Mouse (Mus musculus) CH12.LX (cell line): ENCODE data around the gene 2810408A11Rik. TPM values are rescaled to one million over a fixed set of nuclear protein-coding genes. Genes with fewer than 3 reads are reported as not detected.
A peak's percentile ranks its signal among the peaks of the same experiment; 100 is the strongest.

Experiments used
- DNase-seq: peaks from one replicate; pipeline ENCODE4 v3.0.0-alpha.2; 2013; ENCODE audit errors: extremely low read depth
- H3K27ac ChIP-seq: 2 replicates; pipeline ENCODE4 v1.5.1; 2012; ENCODE audit warnings: low read depth, mild to moderate bottlenecking, control low read depth, moderate library complexity; ENCODE audit not compliant: insufficient read depth
- H3K27me3 ChIP-seq: replicated peaks from 2 replicates; pipeline ENCODE3; 2012; ENCODE audit warnings: inconsistent platforms
- H3K36me3 ChIP-seq, 2 experiments: replicated peaks in 1 of 2; 2 replicates each; pipeline versions ENCODE3 to v1.6.1; 2012; ENCODE audit warnings: inconsistent platforms in 1 of 2, low read length in 1 of 2, mild to moderate bottlenecking in 1 of 2, mixed read lengths in 1 of 2, moderate library complexity in 1 of 2; ENCODE audit not compliant: control insufficient read depth in 1 of 2, insufficient read depth in 1 of 2
- H3K4me1 ChIP-seq, 2 experiments: 2 replicates each; pipeline ENCODE4 v1.6.1; 2012; ENCODE audit warnings: inconsistent platforms in 1 of 2, moderate library complexity in 1 of 2; ENCODE audit not compliant: insufficient read depth in 2 of 2, control insufficient read depth in 1 of 2
- H3K4me2 ChIP-seq: 2 replicates; pipeline ENCODE4 v1.6.1; 2012; ENCODE audit warnings: low read depth, mild to moderate bottlenecking, control low read depth; ENCODE audit not compliant: poor library complexity, insufficient read depth, severe bottlenecking
- H3K4me3 ChIP-seq, 3 experiments: fragments of 150-350 bp in 1 of 3; sonication (generic) in 1 of 3; replicated peaks in 1 of 3; 2 replicates each; pipeline versions ENCODE3 to v1.5.1; 2011 to 2012; ENCODE audit warnings: low read depth in 2 of 3, low read length in 2 of 3, mild to moderate bottlenecking in 2 of 3, moderate library complexity in 2 of 3, control low read depth in 1 of 3, improper control_type of control experiment in 1 of 3, inconsistent platforms in 1 of 3, mixed read lengths in 1 of 3; ENCODE audit not compliant: poor library complexity in 1 of 3
- H3K79me2 ChIP-seq: replicated peaks from 2 replicates; pipeline ENCODE4 v1.6.1; 2012; ENCODE audit warnings: mild to moderate bottlenecking, moderate library complexity; ENCODE audit not compliant: control insufficient read depth, poor library complexity, insufficient read depth, severe bottlenecking; ENCODE audit errors: extremely low read depth
- H3K9ac ChIP-seq: 2 replicates; pipeline ENCODE4 v1.6.1; 2012; ENCODE audit warnings: low read depth, mild to moderate bottlenecking, control low read depth, moderate library complexity; ENCODE audit not compliant: insufficient read depth
- H3K9me3 ChIP-seq: replicated peaks from 2 replicates; pipeline ENCODE3; 2012; ENCODE audit warnings: low read length, inconsistent platforms, mixed read lengths
- BHLHE40 ChIP-seq: IDR thresholded peaks from 2 replicates; pipeline ENCODE4 v1.6.1; 2011; ENCODE audit warnings: mild to moderate bottlenecking, low read depth, low read length, improper control_type of control experiment
- CHD1 ChIP-seq: IDR thresholded peaks from 2 replicates; pipeline ENCODE4 v1.6.1; 2012; ENCODE audit warnings: low read depth, low read length, improper control_type of control experiment, inconsistent platforms
- CTCF ChIP-seq, 2 experiments: IDR thresholded peaks in 1 of 2; conservative IDR thresholded peaks in 1 of 2; 2 replicates each; pipeline ENCODE4 v1.5.1; 2011 to 2012; ENCODE audit warnings: low read depth in 2 of 2, low read length in 2 of 2, improper control_type of control experiment in 1 of 2, inconsistent platforms in 1 of 2, mild to moderate bottlenecking in 1 of 2, moderate library complexity in 1 of 2
- E2F4 ChIP-seq: IDR thresholded peaks from 2 replicates; pipeline ENCODE4 v1.6.1; 2011; ENCODE audit warnings: low read depth, low read length, improper control_type of control experiment; ENCODE audit not compliant: insufficient replicate concordance
- ELF1 ChIP-seq: IDR thresholded peaks from 2 replicates; pipeline ENCODE4 v1.6.1; 2014; ENCODE audit warnings: low read depth, mild to moderate bottlenecking, inconsistent platforms, low read length, improper control_type of control experiment
- ETS1 ChIP-seq: conservative IDR thresholded peaks from 2 replicates; pipeline ENCODE4 v1.6.1; 2012; ENCODE audit warnings: low read depth, mild to moderate bottlenecking, inconsistent platforms, low read length, improper control_type of control experiment, moderate library complexity
- GABPA ChIP-seq: IDR thresholded peaks from 2 replicates; pipeline ENCODE4 v1.6.1; 2012; ENCODE audit warnings: low read depth, low read length, improper control_type of control experiment, inconsistent platforms; ENCODE audit not compliant: insufficient replicate concordance
- HCFC1 ChIP-seq: IDR thresholded peaks from 2 replicates; pipeline ENCODE4 v1.6.1; 2012; ENCODE audit warnings: low read depth, mild to moderate bottlenecking, inconsistent platforms, low read length, improper control_type of control experiment
- IRF4 ChIP-seq: IDR thresholded peaks from 2 replicates; pipeline ENCODE4 v1.6.1; 2014; ENCODE audit warnings: low read depth, mild to moderate bottlenecking, inconsistent platforms, low read length, improper control_type of control experiment
- KAT2A ChIP-seq: IDR thresholded peaks from 2 replicates; pipeline ENCODE4 v1.6.1; 2012; ENCODE audit warnings: low read length, improper control_type of control experiment, inconsistent platforms; ENCODE audit not compliant: insufficient replicate concordance
- MAFK ChIP-seq: IDR thresholded peaks from 2 replicates; pipeline ENCODE4 v1.6.1; 2011; ENCODE audit warnings: low read length, improper control_type of control experiment; ENCODE audit not compliant: insufficient replicate concordance
- MAX ChIP-seq: IDR thresholded peaks from 2 replicates; pipeline ENCODE4 v1.6.1; 2011; ENCODE audit warnings: low read length, improper control_type of control experiment
- MEF2A ChIP-seq: IDR thresholded peaks from 2 replicates; pipeline ENCODE4 v1.6.1; 2014; ENCODE audit warnings: low read depth, mild to moderate bottlenecking, inconsistent platforms, low read length, improper control_type of control experiment, borderline replicate concordance
- MYC ChIP-seq: IDR thresholded peaks from 2 replicates; pipeline ENCODE4 v1.6.1; 2011; ENCODE audit warnings: low read depth, mild to moderate bottlenecking, improper control_type of control experiment, low read length
- NELFE ChIP-seq: IDR thresholded peaks from 2 replicates; pipeline ENCODE4 v1.6.1; 2011; ENCODE audit warnings: low read depth, low read length, improper control_type of control experiment
- NRF1 ChIP-seq: IDR thresholded peaks from 2 replicates; pipeline ENCODE4 v1.6.1; 2014; ENCODE audit warnings: low read depth, mild to moderate bottlenecking, inconsistent platforms, low read length, improper control_type of control experiment, moderate library complexity
- PAX5 ChIP-seq: IDR thresholded peaks from 2 replicates; pipeline ENCODE4 v1.6.1; 2012; ENCODE audit warnings: low read length, inconsistent platforms, mixed read lengths
- RAD21 ChIP-seq: IDR thresholded peaks from 2 replicates; pipeline ENCODE4 v1.6.1; 2011; ENCODE audit warnings: low read depth, mild to moderate bottlenecking, low read length, improper control_type of control experiment, moderate library complexity
- RCOR1 ChIP-seq: conservative IDR thresholded peaks from 2 replicates; pipeline ENCODE4 v1.6.1; 2012; ENCODE audit warnings: low read depth, mild to moderate bottlenecking, inconsistent platforms, low read length, improper control_type of control experiment
- SIN3A ChIP-seq: IDR thresholded peaks from 2 replicates; pipeline ENCODE4 v1.6.1; 2012; ENCODE audit warnings: low read length, improper control_type of control experiment, inconsistent platforms
- SMC3 ChIP-seq: IDR thresholded peaks from 2 replicates; pipeline ENCODE4 v1.6.1; 2011; ENCODE audit warnings: low read depth, low read length, improper control_type of control experiment
- USF2 ChIP-seq: conservative IDR thresholded peaks from 2 replicates; pipeline ENCODE4 v1.6.1; 2011; ENCODE audit warnings: low read depth, low read length, improper control_type of control experiment
- ZKSCAN1 ChIP-seq: IDR thresholded peaks from 2 replicates; pipeline ENCODE4 v1.6.1; 2012; ENCODE audit warnings: low read depth, inconsistent platforms, low read length, improper control_type of control experiment, borderline replicate concordance
- ZNF384 ChIP-seq: IDR thresholded peaks from 2 replicates; pipeline ENCODE4 v1.6.1; 2012; ENCODE audit warnings: low read depth, low read length, improper control_type of control experiment, inconsistent platforms
- dilution Hi-C: fragments of 300-500 bp; cut with MboI; formaldehyde crosslinking; loops from 2 replicates; pipeline ENCODE4 v1.14.3; 2020; ENCODE audit warnings: low sequenced_read_pairs; ENCODE audit not compliant: extremely low pct_unique_long_range_greater_than_20kb, extremely low pct_ligation_motif_present
- in situ Hi-C: fragments of 300-500 bp; cut with MboI; formaldehyde crosslinking; loops from 3 replicates; pipeline ENCODE4 v1.14.3; 2019; ENCODE audit warnings: low sequenced_read_pairs, low pct_ligation_motif_present, low pct_unique_long_range_greater_than_20kb, mixed read lengths
- polyA plus RNA-seq: library from polyadenylated mRNA; unstranded; fragments of >175 nt; gene quantifications from 2 replicates; pipeline ENCODE4 v1.2.1, GENCODE M21; 2012; ENCODE audit warnings: low read depth; ENCODE audit not compliant: insufficient read length
- total RNA-seq, 2 experiments: library from RNA; depleted of rRNA; stranded (reverse); fragments of 300-350 nt in 1 of 2; fragments of >200 nt in 1 of 2; gene quantifications; 2 replicates each; pipeline ENCODE4 v1.2.3; 2012 to 2014

The 2810408A11Rik gene
- total and polyA plus RNA-seq, 3 experiments: 0.33 to 0.86 (median 0.59) TPM

- H3K9ac ChIP-seq: no peak overlapping the region
- H3K4me3 ChIP-seq: no peak overlapping the region
- no peak overlapping the region for H3K27ac ChIP-seq
- H3K36me3 ChIP-seq: peaks cover under 1 to 34% of the 10 kb centered on the region in 2 experiments
- DNase-seq: no peak
- H3K79me2 ChIP-seq: no peaks in the 10 kb centered on the region
- H3K27me3 ChIP-seq: no peaks in the 10 kb centered on the region
- in situ Hi-C loops: loop anchor here (5.0 kb wide), 2 partner anchors 76 to 196 kb away; partner anchors contain the start of genes Fgf11 and Senp3
- H3K4me2 ChIP-seq: no peak overlapping the region
- TF ChIP-seq NRF1: no peak
- TF ChIP-seq GABPA: no peak
- no peak for TF ChIP-seq ZKSCAN1
- no peak for TF ChIP-seq PAX5
- TF ChIP-seq CTCF (conservative IDR thresholded peaks at IDR 0.05 in 1 of 2, IDR thresholded peaks at IDR 0.05 in 1 of 2; ENCODE audit: low read depth in 2 of 2, low read length in 2 of 2): no peak
- TF ChIP-seq MYC: no peak
- TF ChIP-seq USF2: no peak
- TF ChIP-seq MAX: no peak
- no peak for TF ChIP-seq RCOR1
- TF ChIP-seq, all 38 proteins: peak for 0
- H3K9me3 ChIP-seq: peaks cover 4% of the 10 kb centered on the region
- H3K4me1 ChIP-seq: peaks cover 21 to 66% of the 10 kb centered on the region in 2 experiments
- dilution Hi-C loops: no loop called here
Observed at GRCm38 (mm10) chr11:69878399-69878798, 22.4 kb downstream of the 2810408A11Rik start.

GRCm38 (mm10) chr11:69877878-69878277 is 22.9 kb downstream of the 2810408A11Rik start, which contains the start of gene Tmem95:
Tmem95 (minus strand) TSS chr11:69878018.
- H3K4me1 ChIP-seq: peaks cover 21 to 71% of the 10 kb centered on the region in 2 experiments
- no peak within 1 kb of the TSS for H3K27ac ChIP-seq
- H3K9ac ChIP-seq: no peak within 1 kb of the TSS

GRCm38 (mm10) chr11:69876867-69877266 is 23.9 kb downstream of the 2810408A11Rik start:
- Histone ChIP-seq H3K4me2 (peak overlapping the region; percentile 41), H3K4me1 (peaks cover 25 to 75% of the 10 kb centered on the region in 2 experiments), H3K9ac (peak overlapping the region; percentile 8), H3K27ac (peak overlapping the region; percentile 23; the same call in 1 of the 2 replicates), H3K79me2 (no peaks in the 10 kb centered on the region), H3K36me3 (peaks cover 0 to 18% of the 10 kb centered on the region in 2 experiments), H3K27me3 (no peaks in the 10 kb centered on the region), H3K4me3 (peak overlapping the region in 2 of 3 experiments; percentile 31 to 32), H3K9me3 (no peaks in the 10 kb centered on the region)
- peak; percentile 97 for DNase-seq
- dilution Hi-C loops (no loop called here), in situ Hi-C loops (loop anchor here (5.0 kb wide), 2 partner anchors 75 to 195 kb away; partner anchors contain the start of genes Fgf11 and Senp3)
- TF ChIP-seq IRF4: peak; percentile 34; the same call in 1 of the 2 replicates
- 0 out of 2 replicates have a peak, but pooled peaks have one; percentile 35 for TF ChIP-seq BHLHE40
- no peak for TF ChIP-seq RCOR1
- peak; percentile 55 for TF ChIP-seq MEF2A
- TF ChIP-seq SMC3: peak; percentile 95
- TF ChIP-seq ETS1: 0 out of 2 replicates have a peak, but pooled peaks have one; percentile 18
- peak; percentile 60; the same call in 1 of the 2 replicates for TF ChIP-seq NELFE
- peak; percentile 31; the same call in 1 of the 2 replicates for TF ChIP-seq ZNF384
- no peak for TF ChIP-seq PAX5
- TF ChIP-seq CHD1: 0 out of 2 replicates have a peak, but pooled peaks have one; percentile 17
- no peak for TF ChIP-seq E2F4
- peak; percentile 63; the same call in 1 of the 2 replicates for TF ChIP-seq MYC
- TF ChIP-seq HCFC1: peak; percentile 51
- peak; percentile 79; the same call in 1 of the 2 replicates for TF ChIP-seq SIN3A

More at GRCm38 (mm10) chr11:69877878-69878277, 22.9 kb downstream of the 2810408A11Rik start, which contains the start of gene Tmem95:
- no peak for DNase-seq
- Histone ChIP-seq H3K36me3 (peaks cover 0 to 28% of the 10 kb centered on the region in 2 experiments), H3K79me2 (no peaks in the 10 kb centered on the region), H3K4me2 (no peak within 1 kb of the TSS), H3K4me3 (no peak within 1 kb of the TSS), H3K27me3 (no peaks in the 10 kb centered on the region), H3K9me3 (no peaks in the 10 kb centered on the region)
- dilution Hi-C loops: no loop called here
- in situ Hi-C loops: loop anchor here (5.0 kb wide), 2 partner anchors 76 to 196 kb away; partner anchors contain the start of genes Fgf11 and Senp3
- TF ChIP-seq MAX (no peak), MAFK (no peak), E2F4 (no peak), ELF1 (no peak), BHLHE40 (no peak), SIN3A (no peak), RAD21 (no peak), CHD1 (no peak), ZKSCAN1 (no peak), KAT2A (no peak)
